Mouse (Mus musculus) right cerebral cortex, postnatal 25 days (tissue): ENCODE data around the gene Slc7a4.
"Not testable (repeated sequence)": the region's sequence is repeated elsewhere in the genome, so short reads cannot be mapped to it uniquely, and the experiment has no call there.

Source experiments
- DNase-seq: peaks from one replicate; pipeline ENCODE4 v3.0.0; 2022

Gene Slc7a4

GRCm38 (mm10) chr16:17561128-17561750 lies 21.8 kb downstream of the Slc7a4 start, which contains the start of gene Lrrc74b:
Lrrc74b (minus strand) TSS chr16:17561247.
- DNase-seq, result no peak

- no peak for DNase-seq
Observed at GRCm38 (mm10) chr16:17559396-17560027, 23.5 kb downstream of the Slc7a4 start.

GRCm38 (mm10) chr16:17558811-17559210 lies 24.2 kb downstream of the Slc7a4 start:
- DNase-seq, result no peak

- peak; percentile 77 for DNase-seq
Observed at GRCm38 (mm10) chr16:17557947-17558480, 25.0 kb downstream of the Slc7a4 start.

- no peak for DNase-seq
Observed at GRCm38 (mm10) chr16:17556907-17557306, 26.1 kb downstream of the Slc7a4 start.

- no peak for DNase-seq
Observed at GRCm38 (mm10) chr16:17556180-17556579, 26.8 kb downstream of the Slc7a4 start.

- not testable (repeated sequence) for DNase-seq
Observed at GRCm38 (mm10) chr16:17554702-17555101, 28.3 kb downstream of the Slc7a4 start.

- DNase-seq, result no peak
Observed at GRCm38 (mm10) chr16:17553910-17554685, 28.9 kb downstream of the Slc7a4 start.

GRCm38 (mm10) chr16:17552837-17553236 lies 30.2 kb downstream of the Slc7a4 start:
- no peak for DNase-seq

- no peak for DNase-seq
Observed at GRCm38 (mm10) chr16:17542632-17543031, 40.4 kb downstream of the Slc7a4 start.

GRCm38 (mm10) chr16:17536584-17536983 lies 46.4 kb downstream of the Slc7a4 start:
- DNase-seq, result no peak

GRCm38 (mm10) chr16:17532676-17533329 lies 50.2 kb downstream of the Slc7a4 start:
- no peak for DNase-seq

GRCm38 (mm10) chr16:17532271-17532670 lies 50.7 kb downstream of the Slc7a4 start:
- no peak for DNase-seq

GRCm38 (mm10) chr16:17530640-17531288 lies 52.2 kb downstream of the Slc7a4 start, which contains the start of gene Thap7:
Thap7 (minus strand) TSS chr16:17531136.
- DNase-seq, result peak; percentile 96

GRCm38 (mm10) chr16:17529981-17530586 lies 52.9 kb downstream of the Slc7a4 start:
- no peak for DNase-seq

GRCm38 (mm10) chr16:17528276-17528675 lies 54.7 kb downstream of the Slc7a4 start:
- DNase-seq, result no peak

- no peak for DNase-seq
Observed at GRCm38 (mm10) chr16:17527606-17528005, 55.4 kb downstream of the Slc7a4 start.

- no peak for DNase-seq
Observed at GRCm38 (mm10) chr16:17526223-17526622, 56.8 kb downstream of the Slc7a4 start.

GRCm38 (mm10) chr16:17525524-17525923 lies 57.5 kb downstream of the Slc7a4 start:
- DNase-seq, result no peak

GRCm38 (mm10) chr16:17524156-17524555 lies 58.9 kb downstream of the Slc7a4 start:
- DNase-seq, result no peak
